Mouse (Mus musculus) yolk sac, embryonic 10.5 days (tissue): ENCODE measurements around the gene Arhgap8.
"Not testable (repeated sequence)": the region's sequence is repeated elsewhere in the genome, so short reads cannot be mapped to it uniquely, and the experiment has no call there.

Source experiments
- DNase-seq: peaks from one replicate; pipeline ENCODE4 v3.0.0-alpha.2; 2017; ENCODE audit warnings: low spot score

Gene Arhgap8

GRCm38 (mm10) chr15:84698189-84698588 lies 21.7 kb upstream of the Arhgap8 start:
- no peak for DNase-seq

- peak; percentile 72 for DNase-seq
These were observed 19.6 kb upstream of the Arhgap8 start for GRCm38 (mm10) chr15:84700147-84700794.

- no peak for DNase-seq
These were observed 17.9 kb upstream of the Arhgap8 start for GRCm38 (mm10) chr15:84701947-84702346.

GRCm38 (mm10) chr15:84702391-84703345 lies 17.2 kb upstream of the Arhgap8 start:
- no peak for DNase-seq

GRCm38 (mm10) chr15:84703992-84704391 lies 15.9 kb upstream of the Arhgap8 start:
- DNase-seq, result no peak

GRCm38 (mm10) chr15:84705351-84705901 lies 14.4 kb upstream of the Arhgap8 start:
- DNase-seq, result no peak

- DNase-seq, result peak; percentile 77
These were observed 12.8 kb upstream of the Arhgap8 start for GRCm38 (mm10) chr15:84706983-84707619.

- peak; percentile 78 for DNase-seq
These were observed 7.1 kb upstream of the Arhgap8 start for GRCm38 (mm10) chr15:84712566-84713405.

GRCm38 (mm10) chr15:84714730-84715129 lies 5.1 kb upstream of the Arhgap8 start:
- DNase-seq, result peak; percentile 90

- DNase-seq, result no peak
These were observed 4.7 kb upstream of the Arhgap8 start for GRCm38 (mm10) chr15:84715132-84715531.

- not testable (repeated sequence) for DNase-seq
These were observed 2.1 kb upstream of the Arhgap8 start for GRCm38 (mm10) chr15:84717570-84718270.

GRCm38 (mm10) chr15:84718785-84719184 lies 1.1 kb upstream of the Arhgap8 start:
- no peak for DNase-seq

- DNase-seq, result peak; percentile 63
These were observed 696 bp downstream of the Arhgap8 start for GRCm38 (mm10) chr15:84720291-84721204.

- DNase-seq, result not testable (repeated sequence)
These were observed 3.8 kb downstream of the Arhgap8 start for GRCm38 (mm10) chr15:84723656-84724055.

- no peak for DNase-seq
These were observed 4.3 kb downstream of the Arhgap8 start for GRCm38 (mm10) chr15:84724199-84724598.

- no peak for DNase-seq
These were observed 9.8 kb downstream of the Arhgap8 start for GRCm38 (mm10) chr15:84729685-84730084.

- DNase-seq, result no peak
These were observed 11.0 kb downstream of the Arhgap8 start for GRCm38 (mm10) chr15:84730893-84731292.

GRCm38 (mm10) chr15:84731676-84732424 lies 12.0 kb downstream of the Arhgap8 start:
- DNase-seq, result no peak

GRCm38 (mm10) chr15:84732425-84732749 lies 12.5 kb downstream of the Arhgap8 start:
- no peak for DNase-seq
